Mouse (Mus musculus): ENCODE measurements around the gene Phf20. TPM values are rescaled to one million over a fixed set of nuclear protein-coding genes. Genes with fewer than 3 reads are reported as not detected.
"Not testable (repeated sequence)": the region's sequence is repeated elsewhere in the genome, so short reads cannot be mapped to it uniquely, and the experiment has no call there.

The Phf20 gene
- polyA plus RNA-seq, 1 experiment: 1.2 TPM

DNA sequence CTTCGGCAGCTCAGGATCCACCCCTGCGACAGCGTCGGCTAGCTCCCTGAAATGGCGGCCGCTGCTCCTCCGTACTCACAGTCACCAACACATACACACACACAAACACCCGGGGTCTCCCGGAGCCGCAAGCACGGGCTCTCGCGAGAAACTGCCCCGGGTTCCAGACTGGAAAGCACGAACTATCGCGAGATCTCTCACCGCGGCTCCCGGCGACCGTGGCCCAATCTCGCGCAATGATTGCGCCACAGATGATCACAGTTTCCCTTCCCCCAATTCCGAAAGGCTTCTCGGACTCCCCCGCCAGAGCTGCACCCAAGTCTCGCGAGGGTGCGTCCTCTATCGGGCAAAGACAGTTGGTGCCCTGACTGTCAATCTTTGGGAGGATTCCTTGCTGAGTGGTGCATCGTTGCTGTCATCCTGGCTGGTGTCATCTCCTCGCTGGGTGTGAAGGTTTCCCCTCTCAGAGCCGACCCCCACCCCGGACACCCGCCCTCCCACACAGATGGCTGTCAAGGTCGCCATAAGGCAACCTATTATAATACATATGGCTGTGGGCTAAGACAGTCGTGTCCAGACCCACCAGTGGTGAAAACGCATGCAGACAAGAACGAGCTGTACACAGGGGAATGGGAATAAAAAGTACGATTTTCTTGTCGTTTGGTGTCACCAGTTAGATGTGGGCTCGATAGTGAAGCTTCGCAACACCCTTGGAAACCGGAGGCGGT, 16.0 kb upstream of the Phf20 start, which contains the start of gene Rbm39:
TSS of gene Rbm39 (minus strand) at position 145 of the 728 bp plus-strand sequence.
- peaks cover 40% of the 10 kb centered on the region for H3K4me1 ChIP-seq (ENCODE audit: control insufficient read depth)
- TF ChIP-seq GATA1 (IDR thresholded peaks at IDR 0.05; ENCODE audit: low read length) (peak; percentile 17; the same call in 1 of the 2 replicates), TAL1 (IDR thresholded peaks at IDR 0.05; ENCODE audit: low read length) (peak; percentile 48; the same call in 2 of the 3 replicates)
- no peaks in the 10 kb centered on the region for H3K9me3 ChIP-seq (ENCODE audit: control insufficient read depth, low read length)
- peaks cover 40% of the 10 kb centered on the region for H3K36me3 ChIP-seq (ENCODE audit: control insufficient read depth)
- no peaks in the 10 kb centered on the region for H3K27me3 ChIP-seq (ENCODE audit: control insufficient read depth)
- H3K4me3 ChIP-seq (replicated peaks): peak within 1 kb of the TSS; percentile 99

DNA sequence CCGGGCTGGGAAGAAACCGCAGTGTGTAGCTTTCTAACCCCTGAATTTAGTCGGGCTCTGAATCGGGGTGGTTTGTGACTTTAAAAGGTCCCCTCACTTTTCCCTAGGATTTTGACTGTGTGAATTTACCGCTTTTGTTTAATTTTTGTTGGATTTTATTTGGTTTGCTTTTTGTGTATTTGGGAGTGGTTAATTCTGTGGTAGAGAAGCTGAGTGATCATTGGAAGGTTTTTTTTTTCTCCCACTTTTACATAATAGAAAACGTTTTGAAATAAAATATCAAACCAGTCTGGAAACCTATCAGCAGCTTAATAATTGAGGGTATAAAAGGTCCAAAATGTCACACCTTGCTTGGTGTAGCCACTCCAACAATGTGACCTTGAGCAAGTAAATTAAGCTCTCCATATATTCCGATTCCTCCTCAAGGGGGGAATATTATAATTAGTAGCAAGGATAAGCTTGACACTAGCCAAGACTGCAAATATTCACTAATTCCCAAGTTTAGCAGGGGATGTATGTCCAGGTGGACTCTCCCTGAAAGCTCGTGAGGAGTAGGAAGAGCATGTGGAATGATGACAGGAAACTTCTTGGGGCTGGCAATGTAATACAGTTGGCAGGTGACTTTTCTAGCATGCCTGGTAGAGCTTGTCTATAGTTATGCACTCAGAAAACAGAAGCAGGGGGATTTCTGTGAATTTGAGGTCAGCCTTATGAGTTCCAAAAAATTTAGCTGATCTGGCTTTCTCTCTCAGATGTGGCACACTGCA, 15.3 kb upstream of the Phf20 start:
- Histone ChIP-seq H3K27me3 (ENCODE audit: control insufficient read depth) (no peaks in the 10 kb centered on the region), H3K36me3 (ENCODE audit: control insufficient read depth) (peaks cover 33% of the 10 kb centered on the region), H3K4me3 (replicated peaks) (peak overlapping the region; percentile 99), H3K9me3 (ENCODE audit: control insufficient read depth, low read length) (no peaks in the 10 kb centered on the region), H3K4me1 (ENCODE audit: control insufficient read depth) (peaks cover 38% of the 10 kb centered on the region)
- TF ChIP-seq GATA1 (IDR thresholded peaks at IDR 0.05; ENCODE audit: low read length) (no peak), TAL1 (IDR thresholded peaks at IDR 0.05; ENCODE audit: low read length) (no peak)

DNA sequence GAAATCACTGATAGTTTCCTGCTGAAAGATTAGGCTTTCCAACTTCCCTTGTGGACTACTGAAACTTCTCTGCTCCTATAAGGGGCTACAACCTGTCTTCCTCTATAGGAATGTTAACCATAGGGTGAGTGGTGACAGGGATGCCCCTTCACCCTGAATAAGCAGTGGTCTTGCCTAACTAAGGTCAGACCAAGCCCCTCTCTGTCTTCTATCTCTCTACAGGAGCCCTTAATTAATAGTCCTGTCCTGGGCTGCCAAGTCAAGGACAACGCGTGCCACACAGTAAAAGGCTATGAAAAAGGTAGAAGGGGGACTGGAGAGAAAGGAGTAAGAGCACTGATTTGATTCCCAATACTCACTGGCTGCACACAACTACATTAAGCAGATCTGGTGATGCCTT, 14.7 kb upstream of the Phf20 start:
- TF ChIP-seq TAL1 (IDR thresholded peaks at IDR 0.05; ENCODE audit: low read length) (no peak), GATA1 (IDR thresholded peaks at IDR 0.05; ENCODE audit: low read length) (no peak)
- peak overlapping the region; percentile 99 for H3K4me3 ChIP-seq (replicated peaks)
- H3K27me3 ChIP-seq (ENCODE audit: control insufficient read depth): no peaks in the 10 kb centered on the region
- peaks cover 38% of the 10 kb centered on the region for H3K4me1 ChIP-seq (ENCODE audit: control insufficient read depth)
- no peaks in the 10 kb centered on the region for H3K9me3 ChIP-seq (ENCODE audit: control insufficient read depth, low read length)
- H3K36me3 ChIP-seq (ENCODE audit: control insufficient read depth): peaks cover 27% of the 10 kb centered on the region

DNA sequence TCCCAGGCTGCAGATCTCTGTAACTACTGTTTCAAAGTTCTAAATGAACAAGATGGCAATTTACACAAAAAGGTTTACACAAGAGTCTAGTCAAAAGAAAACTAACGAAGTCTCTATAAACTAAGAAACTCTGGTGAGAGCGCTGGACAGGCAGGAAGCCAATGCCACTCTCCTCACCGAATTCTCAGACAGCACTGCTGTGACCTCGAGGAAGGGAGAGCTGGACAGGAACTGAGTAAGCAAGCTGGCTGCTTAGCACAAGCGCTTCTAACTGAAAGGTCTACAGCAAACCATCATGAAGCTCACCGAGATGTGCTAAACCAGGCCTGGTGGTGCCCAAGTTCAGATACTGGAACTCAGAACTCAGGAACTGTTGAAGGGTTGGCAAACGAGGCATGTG, 7.0 kb upstream of the Phf20 start:
- H3K4me1 ChIP-seq (ENCODE audit: control insufficient read depth); H3K4me3 ChIP-seq (replicated peaks); H3K36me3 ChIP-seq (ENCODE audit: control insufficient read depth); H3K9me3 ChIP-seq (ENCODE audit: control insufficient read depth, low read length); H3K27me3 ChIP-seq (ENCODE audit: control insufficient read depth): not testable (repeated sequence)

DNA sequence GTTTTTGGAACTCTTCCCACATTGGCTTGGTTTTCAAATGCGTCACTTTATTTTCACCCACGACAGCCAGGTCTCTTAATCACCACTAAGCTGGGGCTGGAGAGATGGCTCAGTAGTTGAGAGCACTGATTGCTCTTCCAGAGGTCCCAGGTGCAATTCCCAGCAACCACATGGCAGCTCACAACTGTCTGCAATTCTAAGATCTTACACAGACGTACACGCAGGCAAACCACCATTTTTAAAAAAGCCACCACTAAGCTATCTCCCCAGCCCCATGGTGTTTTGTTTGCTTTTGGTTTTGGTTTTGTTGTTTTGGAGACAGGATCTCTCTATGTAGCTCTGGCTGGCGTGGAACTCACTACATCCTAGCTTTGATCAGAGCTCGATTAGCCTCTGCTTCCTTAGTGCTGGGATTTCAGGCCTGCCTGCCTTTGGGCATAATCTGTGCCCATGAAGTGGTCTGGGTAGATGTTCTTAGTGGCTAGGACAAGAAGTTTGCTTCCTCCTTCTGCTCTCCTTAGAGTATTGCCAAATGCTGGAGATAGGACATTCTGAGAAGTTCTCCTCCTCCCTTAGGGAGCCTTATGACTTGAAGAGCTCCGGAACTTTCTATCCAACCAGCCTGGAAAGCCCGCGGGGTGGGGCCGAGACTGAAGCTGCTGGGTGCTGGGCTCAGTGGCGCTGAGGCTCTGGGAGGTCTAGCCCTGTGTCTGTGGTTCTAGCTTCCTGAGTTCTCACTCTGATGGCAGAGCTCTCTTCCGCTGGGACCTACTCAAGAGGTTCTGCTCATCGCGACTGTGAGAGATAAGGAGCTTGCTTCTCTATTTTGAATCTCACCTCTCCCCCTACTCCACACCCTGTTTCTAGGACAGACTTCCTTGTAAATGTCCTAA, 6.0 kb upstream of the Phf20 start:
- Histone ChIP-seq H3K27me3 (ENCODE audit: control insufficient read depth) (no peaks in the 10 kb centered on the region), H3K9me3 (ENCODE audit: control insufficient read depth, low read length) (no peaks in the 10 kb centered on the region), H3K4me1 (ENCODE audit: control insufficient read depth) (peaks cover 7% of the 10 kb centered on the region), H3K36me3 (ENCODE audit: control insufficient read depth) (no peaks in the 10 kb centered on the region), H3K4me3 (replicated peaks) (no peak overlapping the region)
- no peak for TF ChIP-seq TAL1 (IDR thresholded peaks at IDR 0.05; ENCODE audit: low read length)
- no peak for TF ChIP-seq GATA1 (IDR thresholded peaks at IDR 0.05; ENCODE audit: low read length)

DNA sequence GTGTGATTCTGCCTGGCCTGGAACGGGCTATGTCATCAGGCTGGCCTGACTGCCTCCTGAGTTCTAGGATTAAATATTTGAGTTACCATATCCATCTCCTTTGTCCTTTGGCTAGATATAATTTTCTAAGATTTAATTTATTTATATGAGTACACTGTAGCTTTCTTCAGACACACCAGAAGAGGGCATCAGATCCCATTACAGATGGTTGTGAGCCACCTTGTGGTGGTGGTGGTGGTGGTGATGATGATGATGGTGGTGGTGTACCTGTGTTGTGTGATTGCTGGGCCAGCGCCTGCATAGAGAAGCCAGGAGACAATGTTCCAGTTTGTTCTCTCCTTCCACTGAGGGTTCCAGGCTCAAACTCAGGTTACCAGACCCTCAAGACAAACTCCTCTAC, 4.7 kb upstream of the Phf20 start:
- H3K4me3 ChIP-seq (replicated peaks): no peak overlapping the region
- no peak for TF ChIP-seq TAL1 (IDR thresholded peaks at IDR 0.05; ENCODE audit: low read length)
- TF ChIP-seq GATA1 (IDR thresholded peaks at IDR 0.05; ENCODE audit: low read length): no peak
- H3K4me1 ChIP-seq (ENCODE audit: control insufficient read depth): peaks cover 15% of the 10 kb centered on the region
- H3K36me3 ChIP-seq (ENCODE audit: control insufficient read depth): no peaks in the 10 kb centered on the region
- H3K9me3 ChIP-seq (ENCODE audit: control insufficient read depth, low read length): no peaks in the 10 kb centered on the region
- H3K27me3 ChIP-seq (ENCODE audit: control insufficient read depth): no peaks in the 10 kb centered on the region

DNA sequence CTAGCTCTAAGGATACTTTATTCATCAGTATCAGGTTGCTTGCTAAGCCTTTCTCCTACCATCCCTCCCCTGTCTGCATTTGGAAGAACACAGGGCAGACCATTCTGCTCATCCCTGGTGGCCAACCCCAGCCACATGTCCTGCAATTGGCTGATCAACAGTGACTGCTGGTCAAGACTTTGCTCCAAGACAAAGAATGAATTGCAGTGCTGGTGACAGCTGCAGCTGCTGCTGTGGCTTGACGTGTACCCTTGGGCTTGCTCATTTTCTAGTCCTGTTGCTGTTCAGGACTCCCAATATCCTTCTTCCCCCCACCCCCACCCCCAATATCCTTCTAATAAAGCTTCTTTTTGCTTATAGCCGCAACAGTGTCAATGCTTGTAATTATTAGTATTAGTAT, 4.2 kb upstream of the Phf20 start:
- Histone ChIP-seq H3K4me3 (replicated peaks) (no peak overlapping the region), H3K36me3 (ENCODE audit: control insufficient read depth) (no peaks in the 10 kb centered on the region), H3K4me1 (ENCODE audit: control insufficient read depth) (peaks cover 20% of the 10 kb centered on the region), H3K27me3 (ENCODE audit: control insufficient read depth) (no peaks in the 10 kb centered on the region), H3K9me3 (ENCODE audit: control insufficient read depth, low read length) (no peaks in the 10 kb centered on the region)
- TF ChIP-seq TAL1 (IDR thresholded peaks at IDR 0.05; ENCODE audit: low read length) (no peak), GATA1 (IDR thresholded peaks at IDR 0.05; ENCODE audit: low read length) (no peak)

DNA sequence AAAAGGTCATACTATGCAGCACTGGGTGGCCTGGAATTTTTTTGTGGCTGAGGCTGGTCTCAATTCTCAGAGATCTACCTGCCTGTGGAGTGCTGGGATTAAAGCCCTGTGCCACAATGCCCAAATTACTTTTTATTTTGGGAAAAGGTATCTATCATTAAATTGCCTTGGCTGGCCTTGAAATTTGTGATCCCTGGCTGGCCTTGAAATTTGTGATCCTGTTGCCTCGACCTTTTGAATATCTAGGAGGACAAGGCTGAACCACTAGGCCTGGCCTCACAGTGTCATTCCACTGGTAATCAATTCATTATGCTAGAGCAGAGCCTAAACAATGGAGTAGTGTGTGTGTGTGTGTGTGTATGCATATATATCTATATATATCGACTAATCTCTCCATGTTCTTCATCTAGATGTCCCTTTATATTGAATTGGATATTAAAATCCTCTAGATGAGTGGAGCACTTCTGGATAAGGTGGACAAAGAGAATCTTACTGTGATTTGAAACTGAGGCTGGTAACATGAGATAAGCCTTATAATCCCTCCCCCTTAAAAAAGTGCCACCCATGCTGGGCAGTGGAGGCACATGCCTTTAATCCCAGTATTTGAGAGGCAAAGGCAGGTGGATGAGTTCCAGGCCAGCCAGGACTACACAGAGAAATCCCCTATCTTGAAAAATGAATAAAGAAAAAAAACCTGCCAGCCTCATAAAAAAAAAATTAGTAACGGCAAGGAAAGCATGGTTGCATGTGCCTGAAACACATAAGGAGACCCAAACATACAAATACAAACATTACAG, 3.0 kb upstream of the Phf20 start:
- Histone ChIP-seq H3K4me1 (ENCODE audit: control insufficient read depth) (peaks cover 31% of the 10 kb centered on the region), H3K36me3 (ENCODE audit: control insufficient read depth) (no peaks in the 10 kb centered on the region), H3K4me3 (replicated peaks) (no peak overlapping the region), H3K27me3 (ENCODE audit: control insufficient read depth) (no peaks in the 10 kb centered on the region), H3K9me3 (ENCODE audit: control insufficient read depth, low read length) (no peaks in the 10 kb centered on the region)
- TF ChIP-seq TAL1 (IDR thresholded peaks at IDR 0.05; ENCODE audit: low read length) (no peak), GATA1 (IDR thresholded peaks at IDR 0.05; ENCODE audit: low read length) (no peak)
